Mouse (Mus musculus): ENCODE measurements around the gene Utp6. TPM values are rescaled to one million over a fixed set of nuclear protein-coding genes. Genes with fewer than 3 reads are reported as not detected.

Utp6 gene
- polyA plus RNA-seq, 1 experiment from 2014 or later, result 53.5 TPM

Other genes starting within 250 kb of the Utp6 start
- gene Suz12, start 30.7 kb upstream of the Utp6 start, polyA plus RNA-seq (2014; fragmentation: Nextera tagmentation; extraction: Ambion mirVana), result 29.6 and 30.1 TPM in 2 replicates
- gene Crlf3, start 118.6 kb upstream of the Utp6 start, polyA plus RNA-seq (2014; fragmentation: Nextera tagmentation; extraction: Ambion mirVana), result 29.2 and 32.4 TPM in 2 replicates
- 12.3 and 14.4 TPM in 2 replicates for gene Atad5, start 127.0 kb upstream of the Utp6 start, polyA plus RNA-seq (2014; fragmentation: Nextera tagmentation; extraction: Ambion mirVana)
- gene Tefm, start 179.8 kb upstream of the Utp6 start, polyA plus RNA-seq (2014; fragmentation: Nextera tagmentation; extraction: Ambion mirVana), result 29.3 and 31.7 TPM in 2 replicates
- gene Adap2, start 191.7 kb upstream of the Utp6 start, polyA plus RNA-seq (2014; fragmentation: Nextera tagmentation; extraction: Ambion mirVana), result 1.9 and 2.3 TPM in 2 replicates
- gene Rnf135, start 221.5 kb upstream of the Utp6 start, polyA plus RNA-seq (2014; fragmentation: Nextera tagmentation; extraction: Ambion mirVana), result 6.9 and 8.6 TPM in 2 replicates
- gene Rhot1, start 246.6 kb upstream of the Utp6 start, polyA plus RNA-seq (2014; fragmentation: Nextera tagmentation; extraction: Ambion mirVana), result 51.1 and 54.7 TPM in 2 replicates

Data from intestine, embryonic 14.5 days (tissue).